Mouse (Mus musculus) lung, postnatal 0 days (tissue): Measurements from ENCODE around the gene Gprc5a.

ENCODE experiments used
- CTCF ChIP-seq: IDR thresholded peaks from 2 replicates; pipeline ENCODE4 v1.5.1; 2016; ENCODE audit warnings: antibody characterized with exemption, mild to moderate bottlenecking
- EP300 ChIP-seq: IDR thresholded peaks from 2 replicates; pipeline ENCODE4 v1.6.1; 2016; ENCODE audit warnings: antibody characterized with exemption, mild to moderate bottlenecking, control low read depth

GRCm38 (mm10) chr6:135092798-135093470, 27.5 kb downstream of the Gprc5a start:
- TF ChIP-seq CTCF (no peak), EP300 (no peak)
